Mouse (Mus musculus): ENCODE results near the gene Ctbp2. TPM values are rescaled to one million over a fixed set of nuclear protein-coding genes. Genes with fewer than 3 reads are reported as not detected.
"Not testable (repeated sequence)": the region's sequence is repeated elsewhere in the genome, so short reads cannot be mapped to it uniquely, and the experiment has no call there.

Gene Ctbp2
- polyA plus RNA-seq, 1 experiment from 2014 or later = 60.2 TPM

GRCm38 (mm10) chr7:133114847-133115470 lies 9.2 kb downstream of the Ctbp2 start:
- H3K27ac ChIP-seq = no peak overlapping the region
- ATAC-seq (replicated peaks) = no peak
- peak overlapping the region; percentile 17 for H3K4me2 ChIP-seq
- no peak overlapping the region for H3K9ac ChIP-seq
- no peak overlapping the region for H3K4me3 ChIP-seq
- no peaks in the 10 kb centered on the region for H3K9me3 ChIP-seq
- no peaks in the 10 kb centered on the region for H3K36me3 ChIP-seq (replicated peaks)
- WGBS = 23% methylated on average over 20 of the region's 20 CpGs
- H3K27me3 ChIP-seq (replicated peaks) = no peaks in the 10 kb centered on the region
- peaks cover 44% of the 10 kb centered on the region for H3K4me1 ChIP-seq

- no peak overlapping the region for H3K9ac ChIP-seq
- no peak for ATAC-seq (replicated peaks)
- WGBS = 74% methylated on average over 8 of the region's 8 CpGs
Measured at GRCm38 (mm10) chr7:133113185-133113895, 10.8 kb downstream of the Ctbp2 start.

GRCm38 (mm10) chr7:133112351-133112831 lies 11.8 kb downstream of the Ctbp2 start:
- no peak overlapping the region for H3K9ac ChIP-seq
- H3K4me1 ChIP-seq = peaks cover 38% of the 10 kb centered on the region
- H3K4me3 ChIP-seq = no peak overlapping the region
- no peak for ATAC-seq (replicated peaks)
- H3K27me3 ChIP-seq (replicated peaks) = no peaks in the 10 kb centered on the region
- H3K36me3 ChIP-seq (replicated peaks) = no peaks in the 10 kb centered on the region
- no peak overlapping the region for H3K4me2 ChIP-seq
- WGBS = 15% methylated on average over 6 of the region's 6 CpGs
- H3K27ac ChIP-seq = no peak overlapping the region
- no peaks in the 10 kb centered on the region for H3K9me3 ChIP-seq

More at GRCm38 (mm10) chr7:133113185-133113895, 10.8 kb downstream of the Ctbp2 start:
- H3K4me3 ChIP-seq = no peak overlapping the region
- no peaks in the 10 kb centered on the region for H3K9me3 ChIP-seq
- no peaks in the 10 kb centered on the region for H3K27me3 ChIP-seq (replicated peaks)
- no peak overlapping the region for H3K4me2 ChIP-seq
- H3K27ac ChIP-seq = no peak overlapping the region
- H3K4me1 ChIP-seq = peaks cover 44% of the 10 kb centered on the region
- no peaks in the 10 kb centered on the region for H3K36me3 ChIP-seq (replicated peaks)

- ATAC-seq (replicated peaks) = no peak
- H3K9me3 ChIP-seq = no peaks in the 10 kb centered on the region
- no peak overlapping the region for H3K27ac ChIP-seq
- H3K4me3 ChIP-seq = no peak overlapping the region
- H3K9ac ChIP-seq = no peak overlapping the region
- H3K4me2 ChIP-seq = no peak overlapping the region
- H3K27me3 ChIP-seq (replicated peaks) = no peaks in the 10 kb centered on the region
- 97% methylated on average over 4 of the region's 4 CpGs for WGBS
- no peaks in the 10 kb centered on the region for H3K36me3 ChIP-seq (replicated peaks)
- peaks cover 10% of the 10 kb centered on the region for H3K4me1 ChIP-seq
Measured at GRCm38 (mm10) chr7:133109442-133109841, 14.7 kb downstream of the Ctbp2 start.

GRCm38 (mm10) chr7:133108695-133109094 lies 15.5 kb downstream of the Ctbp2 start:
- Histone ChIP-seq H3K4me2 (no peak overlapping the region), H3K27me3 (replicated peaks) (no peaks in the 10 kb centered on the region), H3K9me3 (no peaks in the 10 kb centered on the region), H3K9ac (no peak overlapping the region), H3K4me1 (peaks cover 9% of the 10 kb centered on the region), H3K27ac (no peak overlapping the region), H3K4me3 (no peak overlapping the region), H3K36me3 (replicated peaks) (no peaks in the 10 kb centered on the region)
- ATAC-seq (replicated peaks) = no peak
- WGBS = 95% methylated on average over 2 of the region's 2 CpGs

- 56% methylated on average over 3 of the region's 3 CpGs for WGBS
- no peak for ATAC-seq (replicated peaks)
- H3K9me3 ChIP-seq = no peaks in the 10 kb centered on the region
Measured at GRCm38 (mm10) chr7:133102578-133102977, 21.6 kb downstream of the Ctbp2 start.

GRCm38 (mm10) chr7:133101070-133101469 lies 23.1 kb downstream of the Ctbp2 start:
- no peak overlapping the region for H3K4me3 ChIP-seq
- H3K9ac ChIP-seq = no peak overlapping the region
- no peaks in the 10 kb centered on the region for H3K9me3 ChIP-seq
- H3K4me2 ChIP-seq = no peak overlapping the region
- H3K36me3 ChIP-seq (replicated peaks) = no peaks in the 10 kb centered on the region
- no peaks in the 10 kb centered on the region for H3K27me3 ChIP-seq (replicated peaks)
- 84% methylated on average over 6 of the region's 6 CpGs for WGBS
- ATAC-seq (replicated peaks) = no peak
- 0 out of 2 replicates have a peak, but pooled peaks cover 10% of the 10 kb centered on the region for H3K4me1 ChIP-seq
- H3K27ac ChIP-seq = no peak overlapping the region

More at GRCm38 (mm10) chr7:133102578-133102977, 21.6 kb downstream of the Ctbp2 start:
- no peak overlapping the region for H3K9ac ChIP-seq
- H3K27me3 ChIP-seq (replicated peaks) = no peaks in the 10 kb centered on the region
- no peak overlapping the region for H3K4me3 ChIP-seq
- 0 out of 2 replicates have a peak, but pooled peaks cover 6% of the 10 kb centered on the region for H3K4me1 ChIP-seq
- H3K4me2 ChIP-seq = no peak overlapping the region
- no peak overlapping the region for H3K27ac ChIP-seq
- no peaks in the 10 kb centered on the region for H3K36me3 ChIP-seq (replicated peaks)

GRCm38 (mm10) chr7:133100178-133100577 lies 24.0 kb downstream of the Ctbp2 start:
- H3K4me3 ChIP-seq = no peak overlapping the region
- 0 out of 2 replicates have a peak, but pooled peaks cover 10% of the 10 kb centered on the region for H3K4me1 ChIP-seq
- H3K27me3 ChIP-seq (replicated peaks) = no peaks in the 10 kb centered on the region
- no peak for ATAC-seq (replicated peaks)
- H3K27ac ChIP-seq = no peak overlapping the region
- no peaks in the 10 kb centered on the region for H3K9me3 ChIP-seq
- H3K9ac ChIP-seq = no peak overlapping the region
- no peaks in the 10 kb centered on the region for H3K36me3 ChIP-seq (replicated peaks)
- H3K4me2 ChIP-seq = no peak overlapping the region
- 68% methylated on average over 6 of the region's 6 CpGs for WGBS

- no peak for ATAC-seq (replicated peaks)
- H3K4me2 ChIP-seq = no peak overlapping the region
- H3K27ac ChIP-seq = no peak overlapping the region
- H3K9me3 ChIP-seq = no peaks in the 10 kb centered on the region
- H3K4me3 ChIP-seq = no peak overlapping the region
- 0 out of 2 replicates have a peak, but pooled peaks cover 10% of the 10 kb centered on the region for H3K4me1 ChIP-seq
- H3K36me3 ChIP-seq (replicated peaks) = no peaks in the 10 kb centered on the region
- no peaks in the 10 kb centered on the region for H3K27me3 ChIP-seq (replicated peaks)
- WGBS = 47% methylated on average over 4 of the region's 4 CpGs
- no peak overlapping the region for H3K9ac ChIP-seq
Measured at GRCm38 (mm10) chr7:133099266-133099665, 24.9 kb downstream of the Ctbp2 start.

- 0 out of 2 replicates have a peak, but pooled peaks cover 10% of the 10 kb centered on the region for H3K4me1 ChIP-seq
- no peak overlapping the region for H3K4me3 ChIP-seq
- no peak for ATAC-seq (replicated peaks)
- H3K9me3 ChIP-seq = no peaks in the 10 kb centered on the region
- H3K9ac ChIP-seq = no peak overlapping the region
- WGBS = 88% methylated on average over 12 of the region's 12 CpGs
- H3K27me3 ChIP-seq (replicated peaks) = no peaks in the 10 kb centered on the region
- H3K4me2 ChIP-seq = no peak overlapping the region
- H3K36me3 ChIP-seq (replicated peaks) = no peaks in the 10 kb centered on the region
- H3K27ac ChIP-seq = no peak overlapping the region
Measured at GRCm38 (mm10) chr7:133098118-133098793, 25.9 kb downstream of the Ctbp2 start.

- H3K27me3 ChIP-seq (replicated peaks); H3K4me3 ChIP-seq; H3K36me3 ChIP-seq (replicated peaks); ATAC-seq (replicated peaks); H3K9ac ChIP-seq; H3K4me2 ChIP-seq; H3K9me3 ChIP-seq; H3K27ac ChIP-seq: not testable (repeated sequence)
- peaks cover 13% of the 10 kb centered on the region; the same call in 1 of the 2 replicates for H3K4me1 ChIP-seq
- WGBS = 88% methylated on average over 7 of the region's 7 CpGs
Measured at GRCm38 (mm10) chr7:133095610-133096009, 28.5 kb downstream of the Ctbp2 start.
